Mouse (Mus musculus): ENCODE measurements at regions not wholly inside any gene's neighbourhood (a gene's known extent, or its start where the extent isn't known, plus 50 kb on each side); places are given as distances from the start of the nearest gene placed in this dataset.

GRCm38 (mm10) chr1:183504103-183504841 lies 86.3 kb downstream of the Hhipl2 start:
- no peak for DNase-seq (ENCODE audit: low read depth)

- no peak for DNase-seq (ENCODE audit: low read depth)
Observed at GRCm38 (mm10) chr1:183507893-183508292, 89.9 kb downstream of the Hhipl2 start.

- no peak for DNase-seq (ENCODE audit: low read depth)
Observed at GRCm38 (mm10) chr1:183510759-183511158, 92.7 kb downstream of the Hhipl2 start.

GRCm38 (mm10) chr1:183513876-183514275 lies 95.9 kb downstream of the Hhipl2 start:
- no peak for DNase-seq (ENCODE audit: low read depth)

GRCm38 (mm10) chr1:183514281-183514983 lies 96.4 kb downstream of the Hhipl2 start:
- no peak for DNase-seq (ENCODE audit: low read depth)

- no peak for DNase-seq (ENCODE audit: low read depth)
Observed at GRCm38 (mm10) chr1:183514984-183515287, 96.9 kb downstream of the Hhipl2 start.

- no peak for DNase-seq (ENCODE audit: low read depth)
Observed at GRCm38 (mm10) chr1:183516167-183516566, 98.2 kb downstream of the Hhipl2 start.

- DNase-seq (ENCODE audit: low read depth), result no peak
Observed at GRCm38 (mm10) chr1:183517236-183517635, 99.2 kb downstream of the Hhipl2 start.

- no peak for DNase-seq (ENCODE audit: low read depth)
Observed at GRCm38 (mm10) chr1:183521569-183521968, 103.6 kb downstream of the Hhipl2 start.

GRCm38 (mm10) chr1:183533386-183533785 lies 115.4 kb downstream of the Hhipl2 start:
- no peak for DNase-seq (ENCODE audit: low read depth)

GRCm38 (mm10) chr1:183548752-183549387 lies 130.9 kb downstream of the Hhipl2 start:
- DNase-seq (ENCODE audit: low read depth), result no peak

- no peak for DNase-seq (ENCODE audit: low read depth)
Observed at GRCm38 (mm10) chr1:183552617-183553016, 134.6 kb downstream of the Hhipl2 start.

- DNase-seq (ENCODE audit: low read depth), result no peak
Observed at GRCm38 (mm10) chr1:183553219-183553618, 135.2 kb downstream of the Hhipl2 start.

- DNase-seq (ENCODE audit: low read depth), result no peak
Observed at GRCm38 (mm10) chr1:183562853-183563252, 144.8 kb downstream of the Hhipl2 start.

- no peak for DNase-seq (ENCODE audit: low read depth)
Observed at GRCm38 (mm10) chr1:183573621-183574585, 155.9 kb downstream of the Hhipl2 start.

GRCm38 (mm10) chr1:183584861-183585260 lies 166.8 kb downstream of the Hhipl2 start:
- DNase-seq (ENCODE audit: low read depth), result no peak

GRCm38 (mm10) chr1:183586406-183586805 lies 168.4 kb downstream of the Hhipl2 start:
- DNase-seq (ENCODE audit: low read depth), result no peak

GRCm38 (mm10) chr1:183595306-183595705 lies 177.3 kb downstream of the Hhipl2 start:
- no peak for DNase-seq (ENCODE audit: low read depth)

- DNase-seq (ENCODE audit: low read depth), result no peak
Observed at GRCm38 (mm10) chr1:183600466-183600865, 182.5 kb downstream of the Hhipl2 start.

- no peak for DNase-seq (ENCODE audit: low read depth)
Observed at GRCm38 (mm10) chr1:183611966-183612694, 194.1 kb downstream of the Hhipl2 start.

- no peak for DNase-seq (ENCODE audit: low read depth)
Observed at GRCm38 (mm10) chr1:183619451-183620059, 201.5 kb downstream of the Hhipl2 start.

Measured in induced T-regulatory cell, adult 2 months (primary cell).